Mouse (Mus musculus): ENCODE measurements around the gene Rbm8a.

- no peak for TF ChIP-seq CTCF (IDR thresholded peaks at IDR 0.05; ENCODE audit: low read depth, low read length)
- TF ChIP-seq GATA1 (IDR thresholded peaks at IDR 0.05; ENCODE audit: borderline replicate concordance, low read length), result no peak
These were observed 33.5 kb upstream of the Rbm8a start, which contains the start of gene Ankrd34a for GRCm38 (mm10) chr3:96596228-96596707.

Measured in G1E (cell line).